Mouse (Mus musculus) left cerebral cortex, adult 11 months (tissue): ENCODE data around the gene Ankrd44.

Experiments
- DNase-seq: peaks from one replicate; pipeline ENCODE4 v3.0.0; 2022; ENCODE audit warnings: low spot score

Ankrd44 gene

GRCm38 (mm10) chr1:54846346-54847000 lies 79.7 kb downstream of the Ankrd44 start:
- no peak for DNase-seq

- no peak for DNase-seq
These were observed 81.8 kb downstream of the Ankrd44 start for GRCm38 (mm10) chr1:54844361-54844760.

GRCm38 (mm10) chr1:54842765-54843461 lies 83.3 kb downstream of the Ankrd44 start:
- DNase-seq = no peak

GRCm38 (mm10) chr1:54841788-54842187 lies 84.4 kb downstream of the Ankrd44 start:
- no peak for DNase-seq

- no peak for DNase-seq
These were observed 86.1 kb downstream of the Ankrd44 start for GRCm38 (mm10) chr1:54840040-54840439.

GRCm38 (mm10) chr1:54838486-54838805 lies 87.7 kb downstream of the Ankrd44 start:
- DNase-seq = no peak

GRCm38 (mm10) chr1:54837721-54838485 lies 88.3 kb downstream of the Ankrd44 start:
- DNase-seq = no peak

GRCm38 (mm10) chr1:54835661-54836205 lies 90.5 kb downstream of the Ankrd44 start:
- no peak for DNase-seq

- no peak for DNase-seq
These were observed 93.0 kb downstream of the Ankrd44 start for GRCm38 (mm10) chr1:54833221-54833620.

GRCm38 (mm10) chr1:54832765-54833164 lies 93.4 kb downstream of the Ankrd44 start:
- peak; percentile 43 for DNase-seq

- no peak for DNase-seq
These were observed 96.0 kb downstream of the Ankrd44 start for GRCm38 (mm10) chr1:54830223-54830622.

- DNase-seq = no peak
These were observed 96.4 kb downstream of the Ankrd44 start for GRCm38 (mm10) chr1:54829681-54830213.

GRCm38 (mm10) chr1:54827827-54828226 lies 98.4 kb downstream of the Ankrd44 start:
- no peak for DNase-seq

GRCm38 (mm10) chr1:54827351-54827750 lies 98.8 kb downstream of the Ankrd44 start:
- no peak for DNase-seq

- DNase-seq = no peak
These were observed 99.7 kb downstream of the Ankrd44 start for GRCm38 (mm10) chr1:54826426-54826986.

GRCm38 (mm10) chr1:54825718-54826425 lies 100.3 kb downstream of the Ankrd44 start:
- no peak for DNase-seq

- DNase-seq = no peak
These were observed 101.9 kb downstream of the Ankrd44 start for GRCm38 (mm10) chr1:54824106-54824808.

- no peak for DNase-seq
These were observed 104.4 kb downstream of the Ankrd44 start for GRCm38 (mm10) chr1:54821797-54822196.

GRCm38 (mm10) chr1:54815206-54815855 lies 110.9 kb downstream of the Ankrd44 start:
- no peak for DNase-seq

GRCm38 (mm10) chr1:54809811-54810549 lies 116.2 kb downstream of the Ankrd44 start:
- no peak for DNase-seq
